Mouse (Mus musculus): ENCODE data around the gene A1cf.

DNA sequence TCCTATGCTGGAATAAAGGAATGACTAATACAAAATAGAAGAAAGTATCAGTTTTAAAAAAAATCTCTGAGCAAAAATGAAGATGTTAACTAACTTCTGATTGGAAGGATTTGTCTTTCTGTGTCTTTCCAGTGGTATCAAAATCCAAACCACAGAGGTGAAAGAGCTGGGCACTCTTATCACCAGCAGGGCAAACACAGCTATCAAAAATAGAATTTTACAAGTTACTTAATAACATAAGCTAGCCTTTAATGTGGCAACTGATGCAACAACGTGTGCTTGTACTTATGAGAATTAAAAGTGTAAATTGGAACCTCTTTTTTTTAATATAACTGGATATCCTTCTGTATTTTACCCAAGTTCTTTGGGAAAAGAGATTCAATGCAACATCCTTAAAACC is 27.4 kb downstream of the A1cf start:
- no peak for TF ChIP-seq CTCF (IDR thresholded peaks at IDR 0.05; ENCODE audit: borderline replicate concordance, insufficient read depth, low read depth, low read length)
- no peak for TF ChIP-seq POLR2A (IDR thresholded peaks at IDR 0.05; ENCODE audit: borderline replicate concordance, insufficient read depth, low read length)

Measured in cerebellum, adult 2 months (tissue).